Mouse (Mus musculus): ENCODE data around the gene Olfr312. TPM values are rescaled to one million over a fixed set of nuclear protein-coding genes. Genes with fewer than 3 reads are reported as not detected.
"Not testable (repeated sequence)": the region's sequence is repeated elsewhere in the genome, so short reads cannot be mapped to it uniquely, and the experiment has no call there.

Olfr312 gene
- total RNA-seq (2012; rRNA removed) (not detected in 2 replicates), polyA plus RNA-seq (2012; ENCODE audit: insufficient read depth in 1 of 2, insufficient read length in 2 of 2, low read depth in 1 of 2, low replicate concordance in 2 of 2, missing spikeins in 1 of 2) (not detected)

DNA sequence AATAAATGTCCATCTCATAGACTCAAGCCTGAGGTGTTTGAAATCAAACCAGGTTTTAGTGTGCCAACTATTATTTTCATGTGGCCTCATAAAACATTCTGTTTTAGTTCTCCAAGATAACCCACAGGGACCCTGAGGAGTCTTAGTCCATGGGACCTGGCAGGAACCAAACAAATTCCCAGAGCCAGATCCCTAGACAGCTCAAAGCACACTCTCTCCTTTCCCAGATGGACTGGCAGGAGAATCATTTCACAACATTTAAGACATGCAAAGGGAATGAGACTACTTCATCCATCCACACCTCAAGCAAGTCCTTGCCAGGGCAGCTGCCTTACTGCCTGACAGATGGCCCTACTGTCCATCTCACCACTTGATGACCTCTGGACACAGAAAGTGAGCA lies at the start of gene Olfr312:
Gene Olfr312 (plus strand): TSS at position 301 of the 400 bp plus-strand sequence.
- H3K9me3 ChIP-seq (replicated peaks; ENCODE audit: insufficient read depth, low read length); DNase-seq (ENCODE audit: low read depth, low spot score); H3K79me2 ChIP-seq (ENCODE audit: control insufficient read depth, insufficient read depth, low read length, poor library complexity); H3K9ac ChIP-seq (ENCODE audit: control insufficient read depth, low read depth, low read length, poor library complexity, severe bottlenecking); H3K4me3 ChIP-seq (ENCODE audit: control insufficient read depth in 1 of 2, insufficient read depth in 1 of 2, low read depth in 2 of 2, low read length in 2 of 2); H3K4me1 ChIP-seq (ENCODE audit: control insufficient read depth in 1 of 2, insufficient read depth in 2 of 2, low read length in 2 of 2); H3K36me3 ChIP-seq (ENCODE audit: control insufficient read depth in 1 of 2, insufficient read depth in 2 of 2, low read length in 2 of 2); H3K27ac ChIP-seq (ENCODE audit: control insufficient read depth, low read depth, low read length): not testable (repeated sequence)
- H3K27me3 ChIP-seq (ENCODE audit: control insufficient read depth in 1 of 2, insufficient read depth in 2 of 2, low read length in 2 of 2): peaks cover 6 to 13% of the 10 kb centered on the region in 2 experiments

DNA sequence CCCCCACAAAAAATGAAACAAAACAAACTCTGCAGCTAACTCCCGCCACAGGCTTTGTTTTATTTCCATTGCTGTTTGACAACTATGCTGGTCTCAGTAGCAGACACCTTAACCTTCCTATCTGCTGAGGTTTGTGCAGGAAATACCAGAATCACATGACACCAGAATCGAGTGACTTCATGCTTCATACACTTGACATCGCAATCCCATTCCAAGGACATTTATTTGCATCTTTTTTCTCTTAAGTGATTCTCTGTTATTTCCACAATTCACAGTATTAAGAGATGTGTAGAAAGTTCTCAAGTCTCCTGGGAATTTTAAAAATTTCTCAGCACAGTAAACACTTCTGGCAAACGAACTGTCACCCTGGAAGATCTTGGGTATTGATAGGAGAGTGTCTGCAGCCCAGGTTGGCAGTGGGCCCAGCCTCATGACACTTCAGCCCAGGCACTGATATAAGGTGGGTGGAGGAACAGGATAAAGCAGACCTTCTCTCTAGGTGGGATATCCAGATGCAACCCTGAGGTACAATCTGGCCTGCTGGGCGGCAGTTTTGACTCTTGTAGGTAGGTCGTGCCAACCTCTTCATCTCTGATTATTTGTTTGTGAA lies 46.5 kb upstream of the Olfr312 start, which contains the start of gene Olfr314:
Gene Olfr314 (plus strand): TSS at position 473 of the 610 bp plus-strand sequence.
- TF ChIP-seq KAT2A (conservative IDR thresholded peaks at IDR 0.05; ENCODE audit: low read depth, low read length) (no peak), USF2 (IDR thresholded peaks at IDR 0.05; ENCODE audit: borderline replicate concordance in 1 of 2, insufficient read depth in 1 of 2, low read depth in 1 of 2, low read length in 2 of 2) (peak; percentile 74 to 93), TAL1 (IDR thresholded peaks at IDR 0.05; ENCODE audit: low read length) (no peak), POLR2AphosphoS5 (IDR thresholded peaks at IDR 0.05; ENCODE audit: borderline replicate concordance, low read depth, low read length) (no peak), TBP (IDR thresholded peaks at IDR 0.05; ENCODE audit: low read depth, low read length) (no peak), USF1 (IDR thresholded peaks at IDR 0.05; ENCODE audit: low read depth, low read length) (peak; percentile 91), SMC3 (IDR thresholded peaks at IDR 0.05; ENCODE audit: low read depth, low read length) (no peak), SIN3A (IDR thresholded peaks at IDR 0.05; ENCODE audit: low read length) (peak; percentile 40), MAZ (IDR thresholded peaks at IDR 0.05; ENCODE audit: low read depth, low read length) (no peak), GABPA (IDR thresholded peaks at IDR 0.05; ENCODE audit: low read depth, low read length) (no peak), RCOR1 (IDR thresholded peaks at IDR 0.05; ENCODE audit: low read depth, low read length) (no peak; the same call in 1 of the 2 replicates), CHD1 (IDR thresholded peaks at IDR 0.05; ENCODE audit: low read depth, low read length) (no peak), MAX (IDR thresholded peaks at IDR 0.05; ENCODE audit: low read length) (peak; percentile 68), ZMIZ1 (IDR thresholded peaks at IDR 0.05; ENCODE audit: low read depth, low read length) (no peak), GATA1 (IDR thresholded peaks at IDR 0.05; ENCODE audit: low read depth, low read length) (peak; percentile 82), RAD21 (IDR thresholded peaks at IDR 0.05; ENCODE audit: low read depth, low read length) (no peak), NELFE (IDR thresholded peaks at IDR 0.05; ENCODE audit: low read depth, low read length) (no peak), BHLHE40 (IDR thresholded peaks at IDR 0.05; ENCODE audit: borderline replicate concordance, low read depth, low read length) (0 out of 2 replicates have a peak, but pooled peaks have one; percentile 61), CTCF (IDR thresholded peaks at IDR 0.05 in 2 of 3, conservative IDR thresholded peaks at IDR 0.05 in 1 of 3; ENCODE audit: control insufficient read depth in 1 of 3, insufficient read depth in 1 of 3, low read depth in 2 of 3, low read length in 3 of 3, poor library complexity in 1 of 3, severe bottlenecking in 1 of 3) (no peak), ZC3H11A (IDR thresholded peaks at IDR 0.05; ENCODE audit: low read depth, low read length) (no peak), POLR2A (IDR thresholded peaks at IDR 0.05; ENCODE audit: control insufficient read depth in 1 of 2, insufficient read depth in 1 of 2, low read depth in 1 of 2, low read length in 2 of 2, poor library complexity in 1 of 2) (no peak), EP300 (IDR thresholded peaks at IDR 0.05; ENCODE audit: low read depth in 1 of 2, low read length in 2 of 2) (peak; percentile 28 to 47; a peak in 2 of 4 replicates), CHD2 (IDR thresholded peaks at IDR 0.05; ENCODE audit: low read length) (no peak), ETS1 (IDR thresholded peaks at IDR 0.05; ENCODE audit: low read depth, low read length) (no peak), TCF12 (IDR thresholded peaks at IDR 0.05; ENCODE audit: low read depth, low read length) (peak; percentile 29; the same call in 1 of the 2 replicates)
- Histone ChIP-seq H3K36me3 (ENCODE audit: control insufficient read depth in 1 of 2, insufficient read depth in 2 of 2, low read length in 2 of 2) (peaks cover 0 to 6% of the 10 kb centered on the region in 2 experiments; a peak in 2 of 4 replicates), H3K9me3 (replicated peaks; ENCODE audit: insufficient read depth, low read length) (no peaks in the 10 kb centered on the region), H3K4me1 (ENCODE audit: control insufficient read depth in 1 of 2, insufficient read depth in 2 of 2, low read length in 2 of 2) (peaks cover 0 to 8% of the 10 kb centered on the region in 2 experiments; a peak in 1 of 4 replicates), H3K79me2 (ENCODE audit: control insufficient read depth, insufficient read depth, low read length, poor library complexity) (no peaks in the 10 kb centered on the region), H3K9ac (ENCODE audit: control insufficient read depth, low read depth, low read length, poor library complexity, severe bottlenecking) (no peak within 1 kb of the TSS), H3K27ac (ENCODE audit: control insufficient read depth, low read depth, low read length) (no peak within 1 kb of the TSS), H3K4me3 (ENCODE audit: control insufficient read depth in 1 of 2, insufficient read depth in 1 of 2, low read depth in 2 of 2, low read length in 2 of 2) (no peak within 1 kb of the TSS), H3K27me3 (ENCODE audit: control insufficient read depth in 1 of 2, insufficient read depth in 2 of 2, low read length in 2 of 2) (peaks cover 7 to 8% of the 10 kb centered on the region in 2 experiments; a peak in 3 of 4 replicates)
- DNase-seq (ENCODE audit: low read depth, low spot score): peak; percentile 81
